Mouse (Mus musculus): ENCODE data around the gene Lamc3. TPM values are rescaled to one million over a fixed set of nuclear protein-coding genes. Genes with fewer than 3 reads are reported as not detected.

Lamc3 gene
- total RNA-seq, 2 experiments from 2014 or later = 5.7 to 7.2 TPM

- no peak for DNase-seq
Observed at GRCm38 (mm10) chr2:31987774-31988173, 100.7 kb downstream of the Lamc3 start.

GRCm38 (mm10) chr2:31990961-31991360 is 103.9 kb downstream of the Lamc3 start:
- no peak for DNase-seq

GRCm38 (mm10) chr2:31994896-31995295 is 107.8 kb downstream of the Lamc3 start:
- DNase-seq = no peak

- DNase-seq = peak; percentile 68 to 70
Observed at GRCm38 (mm10) chr2:31996060-31996459, 109.0 kb downstream of the Lamc3 start.

Other genes with a start within 250 kb of the Lamc3 start
- under 1 TPM in 1 of 2 experiments, not detected in 1; 0.30 TPM for gene Prdm12, start 247.3 kb upstream of the Lamc3 start, total RNA-seq (2021)
- gene Exosc2, start 216.6 kb upstream of the Lamc3 start, total RNA-seq (2021) = 10 to 100 TPM; 19.0 to 23.9 TPM
- gene Abl1, start 198.9 kb upstream of the Lamc3 start, total RNA-seq (2021) = 10 to 100 TPM; 44.8 to 46.3 TPM
- gene Qrfp, start 76.7 kb upstream of the Lamc3 start, total RNA-seq (2021) = not detected
- 100 to 1,000 TPM; 105 to 114 TPM for gene Fibcd1, start 41.3 kb upstream of the Lamc3 start, total RNA-seq (2021)
- 1 to 10 TPM; 6.1 to 8.8 TPM for gene Aif1l, start 62.8 kb downstream of the Lamc3 start, total RNA-seq (2021)
- 10 to 100 TPM; 54.1 to 66.7 TPM for gene Nup214, start 87.1 kb downstream of the Lamc3 start, total RNA-seq (2021)
- gene Fam78a, start 197.6 kb downstream of the Lamc3 start, total RNA-seq (2021) = 1 to 10 TPM; 4.5 to 5.3 TPM
- gene Plpp7, start 208.2 kb downstream of the Lamc3 start, total RNA-seq (2021) = 10 to 100 TPM; 23.2 to 24.9 TPM

Data from layer of hippocampus, postnatal 36 days (tissue).